Mouse (Mus musculus) hindbrain, embryonic 12.5 days (tissue): ENCODE results near the gene Carhsp1. TPM values are rescaled to one million over a fixed set of nuclear protein-coding genes. Genes with fewer than 3 reads are reported as not detected.

Experiments used
- ATAC-seq: fragments of 200-750 bp; cut with Nextera tagmentation; 2 replicates; pipeline ENCODE4 v1.8.0; 2017; ENCODE audit warnings: moderate TSS enrichment; ENCODE audit not compliant: low FRiP score
- H3K27ac ChIP-seq: fragments of 300-500 bp; sonication (generic); 2 replicates; pipeline ENCODE4 v1.5.1; 2016; ENCODE audit warnings: mild to moderate bottlenecking
- H3K27me3 ChIP-seq: fragments of 300-500 bp; sonication (generic); 2 replicates; pipeline ENCODE4 v1.6.1; 2016; ENCODE audit warnings: mild to moderate bottlenecking
- H3K36me3 ChIP-seq: fragments of 300-500 bp; sonication (generic); 2 replicates; pipeline ENCODE4 v1.6.1; 2016; ENCODE audit warnings: mild to moderate bottlenecking
- H3K4me1 ChIP-seq: fragments of 300-500 bp; sonication (generic); 2 replicates; pipeline ENCODE4 v1.6.1; 2016
- H3K4me2 ChIP-seq: fragments of 300-500 bp; sonication (generic); replicated peaks from 2 replicates; pipeline ENCODE4 v1.6.1; 2016; ENCODE audit warnings: mild to moderate bottlenecking
- H3K4me3 ChIP-seq: fragments of 300-500 bp; sonication (generic); 2 replicates; pipeline ENCODE4 v1.5.1; 2016; ENCODE audit warnings: mild to moderate bottlenecking
- H3K9ac ChIP-seq: fragments of 300-500 bp; sonication (generic); 2 replicates; pipeline ENCODE4 v1.6.1; 2016; ENCODE audit warnings: mild to moderate bottlenecking, moderate library complexity
- H3K9me3 ChIP-seq: fragments of 300-500 bp; sonication (generic); replicated peaks from 2 replicates; pipeline ENCODE4 v1.6.1; 2016; ENCODE audit warnings: mild to moderate bottlenecking
- WGBS: fragments of 180-500 bp; shearing (Covaris S2); methylation state at CpG from one replicate; pipeline ENCODE4 v1.1.7; 2016; 5-methylcytosine and 5-hydroxymethylcytosine counted together
- polyA plus RNA-seq: library from polyadenylated mRNA; unstranded; fragments of >200 nt; fragmentation: Nextera tagmentation; extraction: Ambion mirVana; gene quantifications from 2 replicates; pipeline ENCODE4 v1.2.1, GENCODE M21; 2016

The Carhsp1 gene
- polyA plus RNA-seq: 229 and 234 TPM in 2 replicates

DNA sequence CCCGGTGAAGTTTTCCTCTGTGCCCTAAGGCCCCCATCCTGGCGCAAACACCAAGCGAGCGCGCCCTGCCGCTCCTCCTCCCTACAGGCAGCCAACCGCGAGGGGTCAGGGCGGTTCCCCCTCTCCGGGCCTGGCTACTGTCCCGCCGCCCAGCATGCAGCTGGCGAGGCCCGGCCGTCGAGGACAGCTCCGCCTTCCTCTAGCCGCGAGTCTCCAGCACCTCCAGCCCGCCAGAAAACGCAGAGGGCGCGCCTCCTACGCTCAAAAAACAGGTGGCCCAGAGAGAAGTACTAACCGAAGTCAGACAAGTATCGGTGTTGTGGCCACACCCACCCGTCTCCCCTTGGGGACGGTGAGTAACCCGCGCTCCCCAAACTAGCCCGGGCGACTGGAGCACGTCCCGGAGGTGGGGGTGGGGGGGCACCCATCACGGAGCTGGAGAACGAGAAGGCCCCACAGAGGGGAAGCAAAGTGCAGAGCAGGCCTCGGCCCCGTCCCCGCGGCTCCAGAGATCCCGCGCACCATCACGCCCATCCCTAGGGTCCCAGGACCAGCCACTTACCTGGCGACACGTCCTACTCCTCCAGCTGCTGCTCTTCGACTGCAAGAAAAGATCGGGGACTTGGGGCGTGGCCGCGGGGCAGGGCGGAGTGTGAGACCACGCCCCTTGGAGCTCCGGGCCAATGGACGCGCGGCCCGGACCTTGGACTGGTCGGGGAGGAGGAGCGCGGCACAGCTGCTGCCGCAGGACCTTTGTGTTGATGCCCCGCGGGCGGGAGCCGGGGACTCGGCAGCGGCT lies at the start of gene Carhsp1:
Carhsp1 (minus strand) TSS at position 605 of the 799 bp plus-strand sequence.
- H3K27me3 ChIP-seq: peaks cover 13% of the 10 kb centered on the region
- H3K36me3 ChIP-seq: no peaks in the 10 kb centered on the region
- H3K9me3 ChIP-seq: no peaks in the 10 kb centered on the region
- peak; percentile 89 for ATAC-seq
- H3K4me1 ChIP-seq: peaks cover 41% of the 10 kb centered on the region
- H3K4me3 ChIP-seq: peak within 1 kb of the TSS; percentile 84
- H3K4me2 ChIP-seq: peak within 1 kb of the TSS; percentile 85
- H3K27ac ChIP-seq: peak within 1 kb of the TSS; percentile 78
- peak within 1 kb of the TSS; percentile 81 for H3K9ac ChIP-seq
- WGBS: under 1% methylated on average over 66 of the region's 67 CpGs

DNA sequence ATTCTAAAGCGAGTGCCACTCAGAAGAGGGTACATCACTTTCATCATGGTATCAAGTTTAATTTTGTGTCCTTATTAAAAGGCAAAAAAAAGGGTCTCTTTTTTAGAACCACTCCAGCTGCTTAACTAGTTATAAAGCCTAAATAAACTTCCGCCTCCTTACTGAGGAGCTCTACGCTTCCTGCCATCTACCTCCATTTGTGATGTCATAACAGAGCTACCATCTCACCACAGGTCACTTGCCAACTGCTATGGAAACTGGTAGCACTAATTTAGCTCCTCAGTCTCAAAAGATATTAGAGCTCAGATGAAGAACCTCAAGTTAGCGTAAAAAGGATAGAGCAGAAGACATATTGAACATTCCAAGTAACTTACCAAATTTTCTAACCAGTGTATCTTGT lies 48.5 kb upstream of the Carhsp1 start:
- Histone ChIP-seq H3K27ac (no peak overlapping the region), H3K4me1 (peaks cover 11% of the 10 kb centered on the region), H3K4me3 (no peak overlapping the region), H3K36me3 (peaks cover 9% of the 10 kb centered on the region), H3K27me3 (no peaks in the 10 kb centered on the region), H3K9ac (no peak overlapping the region), H3K4me2 (no peak overlapping the region), H3K9me3 (no peaks in the 10 kb centered on the region)
- no peak for ATAC-seq
- WGBS: 96% methylated on average over 4 of the region's 4 CpGs

DNA sequence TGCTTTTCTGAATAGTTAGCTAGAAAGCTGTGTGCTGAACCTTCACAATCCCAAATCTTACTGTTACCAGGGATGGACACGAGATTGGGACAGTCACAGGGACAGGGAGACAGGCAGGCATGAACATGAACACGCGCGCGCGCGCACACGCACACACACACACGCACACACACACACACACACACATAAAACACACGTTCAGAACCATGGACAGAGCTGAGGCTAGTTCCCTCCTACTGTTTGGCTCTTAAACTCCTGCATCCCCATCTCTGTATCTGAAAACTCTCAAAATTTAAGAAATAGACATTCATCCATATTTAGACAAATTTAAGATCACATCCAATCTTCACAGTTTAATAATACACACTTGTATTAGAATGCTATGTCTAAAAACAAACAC lies 45.8 kb upstream of the Carhsp1 start:
- no peak for ATAC-seq
- no peaks in the 10 kb centered on the region for H3K27me3 ChIP-seq
- 94% methylated on average over 10 of the region's 10 CpGs for WGBS
- H3K9ac ChIP-seq: no peak overlapping the region
- H3K4me2 ChIP-seq: no peak overlapping the region
- H3K36me3 ChIP-seq: peaks cover 28% of the 10 kb centered on the region
- peaks cover 13% of the 10 kb centered on the region for H3K4me1 ChIP-seq
- H3K4me3 ChIP-seq: no peak overlapping the region
- no peak overlapping the region for H3K27ac ChIP-seq
- H3K9me3 ChIP-seq: no peaks in the 10 kb centered on the region

DNA sequence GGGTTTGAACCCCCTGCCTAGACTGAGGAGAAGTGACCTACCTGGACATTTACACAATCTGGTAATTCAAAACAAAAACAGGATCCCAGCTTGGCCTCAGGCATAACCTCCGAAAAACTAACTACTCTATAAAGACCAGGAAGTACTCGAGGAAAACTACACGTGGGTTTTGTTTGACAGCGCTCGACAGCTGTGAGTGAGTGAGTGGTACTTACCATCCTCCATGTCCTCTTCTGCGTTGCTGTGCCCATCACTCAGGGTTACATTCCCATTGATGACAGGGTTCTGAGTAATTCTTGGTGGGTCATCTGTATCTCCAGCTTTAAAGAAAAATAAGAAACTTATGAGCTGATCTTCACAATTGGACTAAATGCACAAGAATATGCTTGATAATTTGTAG lies 44.3 kb upstream of the Carhsp1 start:
- 81% methylated on average over 6 of the region's 6 CpGs for WGBS
- H3K4me1 ChIP-seq: peaks cover 15% of the 10 kb centered on the region
- H3K9ac ChIP-seq: no peak overlapping the region
- H3K4me2 ChIP-seq: no peak overlapping the region
- H3K27me3 ChIP-seq: no peaks in the 10 kb centered on the region
- H3K9me3 ChIP-seq: no peaks in the 10 kb centered on the region
- H3K4me3 ChIP-seq: no peak overlapping the region
- H3K27ac ChIP-seq: no peak overlapping the region
- ATAC-seq: no peak
- H3K36me3 ChIP-seq: peaks cover 41% of the 10 kb centered on the region

DNA sequence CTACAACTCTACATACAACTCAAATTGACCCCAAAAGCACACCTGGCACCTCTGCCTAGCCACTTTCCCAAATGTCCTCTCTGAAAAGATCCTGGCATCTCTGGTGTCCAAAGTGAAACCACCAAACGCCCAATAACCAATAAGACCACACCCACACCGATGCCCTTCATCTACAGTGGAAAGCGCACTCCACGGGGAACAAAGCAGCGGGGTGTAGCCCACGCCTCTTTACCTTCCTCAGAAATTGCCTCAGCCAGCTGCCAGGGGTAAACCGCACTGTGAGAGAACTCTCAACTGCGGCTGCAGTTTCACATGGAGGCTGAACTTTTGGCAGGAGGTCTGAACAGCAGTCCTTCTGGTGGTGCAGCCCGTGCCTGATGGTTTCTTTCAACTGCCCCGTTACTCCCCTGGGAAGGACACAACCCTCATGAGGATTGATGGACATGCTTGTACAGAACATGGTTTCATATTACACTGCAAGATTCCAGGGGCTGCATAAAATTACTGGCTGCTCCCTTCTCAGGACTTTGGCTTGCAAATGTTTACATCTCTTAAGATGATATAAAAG lies 43.6 kb upstream of the Carhsp1 start:
- WGBS: 66% methylated on average over 10 of the region's 10 CpGs
- ATAC-seq: no peak
- peaks cover 48% of the 10 kb centered on the region for H3K36me3 ChIP-seq
- no peaks in the 10 kb centered on the region for H3K27me3 ChIP-seq
- H3K27ac ChIP-seq: no peak overlapping the region
- H3K4me1 ChIP-seq: peaks cover 15% of the 10 kb centered on the region
- H3K4me3 ChIP-seq: no peak overlapping the region
- no peaks in the 10 kb centered on the region for H3K9me3 ChIP-seq
- no peak overlapping the region for H3K4me2 ChIP-seq
- H3K9ac ChIP-seq: no peak overlapping the region

DNA sequence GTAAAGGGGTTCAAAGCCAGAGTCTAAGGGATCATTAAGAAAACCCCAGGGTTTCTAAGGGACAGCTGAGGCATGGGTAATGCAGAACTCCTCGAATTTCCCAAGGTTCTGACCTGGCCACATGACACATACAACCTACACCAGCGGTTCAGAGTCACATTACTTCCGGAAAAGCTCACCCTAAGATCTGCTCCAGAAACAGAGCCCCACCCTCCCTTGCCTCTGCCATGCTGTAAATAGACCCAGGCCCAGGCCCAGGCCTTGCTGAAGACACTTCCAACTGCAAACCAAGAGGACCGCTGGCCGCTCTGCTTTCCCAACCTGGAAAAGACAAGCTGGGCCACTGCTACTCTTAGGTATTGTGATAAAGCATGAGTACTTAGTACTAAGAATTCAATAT lies 42.9 kb upstream of the Carhsp1 start:
- peaks cover 15% of the 10 kb centered on the region for H3K4me1 ChIP-seq

DNA sequence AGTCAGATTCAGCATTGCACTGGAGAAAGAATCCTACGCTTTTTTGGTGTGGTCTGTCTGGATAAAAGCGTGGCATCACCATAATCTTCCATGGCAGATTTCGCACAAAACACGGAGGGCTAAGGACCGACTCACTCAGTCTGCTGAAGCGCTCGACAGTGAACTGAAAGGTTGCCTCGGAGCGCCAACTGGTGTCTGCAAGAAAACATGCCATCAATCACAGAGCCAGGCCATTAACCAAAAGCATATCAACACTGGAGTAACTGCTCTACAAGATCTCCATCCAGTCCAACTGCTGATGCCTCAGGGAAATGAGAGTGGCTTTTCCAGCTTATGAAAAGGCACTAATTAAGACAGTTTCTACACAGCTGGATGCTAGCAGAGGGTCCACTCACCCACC lies 40.0 kb upstream of the Carhsp1 start:
- H3K27me3 ChIP-seq: no peaks in the 10 kb centered on the region
- no peak for ATAC-seq
- H3K27ac ChIP-seq: no peak overlapping the region
- no peak overlapping the region for H3K4me3 ChIP-seq
- peaks cover 80% of the 10 kb centered on the region for H3K36me3 ChIP-seq
- 72% methylated on average over 9 of the region's 9 CpGs for WGBS
- no peak overlapping the region for H3K4me2 ChIP-seq
- peaks cover 10% of the 10 kb centered on the region for H3K4me1 ChIP-seq
- H3K9me3 ChIP-seq: no peaks in the 10 kb centered on the region
- H3K9ac ChIP-seq: no peak overlapping the region

More for the DNA sequence above, 42.9 kb upstream of the Carhsp1 start:
- H3K9ac ChIP-seq: no peak overlapping the region
- H3K27ac ChIP-seq: no peak overlapping the region
- H3K9me3 ChIP-seq: no peaks in the 10 kb centered on the region
- H3K36me3 ChIP-seq: peaks cover 55% of the 10 kb centered on the region
- ATAC-seq: no peak
- 89% methylated on average over 5 of the region's 5 CpGs for WGBS
- no peaks in the 10 kb centered on the region for H3K27me3 ChIP-seq
- H3K4me2 ChIP-seq: no peak overlapping the region
- no peak overlapping the region for H3K4me3 ChIP-seq

DNA sequence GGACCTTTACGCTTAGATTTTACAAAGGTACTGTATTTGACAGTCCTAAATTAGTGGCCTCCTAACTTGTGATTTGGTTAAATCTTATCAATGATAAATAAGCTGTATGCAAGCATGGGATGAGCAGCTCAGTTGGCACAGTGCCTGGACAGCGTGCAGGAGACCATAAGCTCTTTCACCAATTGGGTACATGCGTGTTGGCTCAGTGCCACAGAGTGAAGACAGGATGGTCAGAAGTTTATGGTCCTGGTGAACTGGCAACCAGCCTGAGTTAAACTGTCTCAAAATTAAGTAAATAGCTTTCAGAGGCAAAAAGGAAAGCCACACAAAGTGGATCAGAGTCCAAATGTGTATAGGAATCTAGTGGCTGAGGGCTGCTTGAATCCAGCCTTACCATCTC lies 28.6 kb upstream of the Carhsp1 start:
- H3K36me3 ChIP-seq: peaks cover 91% of the 10 kb centered on the region
- no peaks in the 10 kb centered on the region for H3K9me3 ChIP-seq
- H3K4me3 ChIP-seq: no peak overlapping the region
- no peaks in the 10 kb centered on the region for H3K27me3 ChIP-seq
- no peak overlapping the region for H3K9ac ChIP-seq
- no peaks in the 10 kb centered on the region for H3K4me1 ChIP-seq
- WGBS: 91% methylated on average over 3 of the region's 3 CpGs
- ATAC-seq: no peak
- no peak overlapping the region for H3K27ac ChIP-seq
- H3K4me2 ChIP-seq: no peak overlapping the region

DNA sequence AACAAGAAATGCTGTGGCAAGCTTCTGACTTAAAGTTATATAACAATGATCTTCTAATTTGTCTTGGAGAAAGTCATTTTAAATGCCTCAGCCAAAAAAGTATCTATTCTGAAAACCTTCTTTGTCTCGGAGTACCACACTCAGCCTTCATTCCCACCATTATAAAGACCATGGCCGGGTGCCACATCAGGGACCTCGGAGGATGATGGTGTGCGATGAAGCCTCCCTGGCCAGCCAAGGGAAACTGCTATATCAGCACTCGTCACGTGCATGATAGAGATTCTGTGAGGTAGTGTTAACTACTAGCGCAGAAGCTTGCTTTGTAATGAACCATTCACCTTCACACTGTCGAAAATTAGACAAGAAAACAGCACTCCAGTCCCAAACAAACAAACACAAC lies 27.6 kb upstream of the Carhsp1 start:
- H3K27ac ChIP-seq: no peak overlapping the region
- H3K4me2 ChIP-seq: no peak overlapping the region
- no peak overlapping the region for H3K9ac ChIP-seq
- H3K4me1 ChIP-seq: no peaks in the 10 kb centered on the region
- ATAC-seq: no peak
- H3K9me3 ChIP-seq: no peaks in the 10 kb centered on the region
- H3K36me3 ChIP-seq: peaks cover 93% of the 10 kb centered on the region
- WGBS: 91% methylated on average over 8 of the region's 8 CpGs
- H3K4me3 ChIP-seq: no peak overlapping the region
- no peaks in the 10 kb centered on the region for H3K27me3 ChIP-seq

DNA sequence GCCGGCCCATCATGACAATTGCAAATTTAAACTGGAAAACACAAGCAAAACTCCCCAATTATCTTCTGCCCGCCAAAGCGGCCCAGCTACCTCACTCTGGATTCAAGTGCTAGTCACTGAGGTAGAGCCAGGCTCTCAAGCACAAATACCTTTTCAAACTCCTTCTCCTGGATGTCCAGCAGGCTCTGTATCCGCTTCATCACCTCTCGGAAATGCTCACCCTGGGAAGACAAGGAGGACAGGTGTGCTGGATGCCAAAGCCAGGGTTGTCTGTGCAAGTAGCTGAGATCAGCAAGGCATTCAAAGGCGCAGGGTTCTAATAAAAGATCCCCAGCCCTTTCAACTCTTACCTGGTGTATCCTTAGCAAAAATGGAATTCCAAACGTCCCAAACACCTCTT lies 19.3 kb upstream of the Carhsp1 start:
- ATAC-seq: no peak
- H3K4me1 ChIP-seq: no peaks in the 10 kb centered on the region
- H3K36me3 ChIP-seq: peaks cover 75% of the 10 kb centered on the region
- no peaks in the 10 kb centered on the region for H3K9me3 ChIP-seq
- H3K9ac ChIP-seq: no peak overlapping the region
- H3K27ac ChIP-seq: no peak overlapping the region
- no peaks in the 10 kb centered on the region for H3K27me3 ChIP-seq
- H3K4me3 ChIP-seq: no peak overlapping the region
- no peak overlapping the region for H3K4me2 ChIP-seq
- WGBS: 97% methylated on average over 7 of the region's 7 CpGs

DNA sequence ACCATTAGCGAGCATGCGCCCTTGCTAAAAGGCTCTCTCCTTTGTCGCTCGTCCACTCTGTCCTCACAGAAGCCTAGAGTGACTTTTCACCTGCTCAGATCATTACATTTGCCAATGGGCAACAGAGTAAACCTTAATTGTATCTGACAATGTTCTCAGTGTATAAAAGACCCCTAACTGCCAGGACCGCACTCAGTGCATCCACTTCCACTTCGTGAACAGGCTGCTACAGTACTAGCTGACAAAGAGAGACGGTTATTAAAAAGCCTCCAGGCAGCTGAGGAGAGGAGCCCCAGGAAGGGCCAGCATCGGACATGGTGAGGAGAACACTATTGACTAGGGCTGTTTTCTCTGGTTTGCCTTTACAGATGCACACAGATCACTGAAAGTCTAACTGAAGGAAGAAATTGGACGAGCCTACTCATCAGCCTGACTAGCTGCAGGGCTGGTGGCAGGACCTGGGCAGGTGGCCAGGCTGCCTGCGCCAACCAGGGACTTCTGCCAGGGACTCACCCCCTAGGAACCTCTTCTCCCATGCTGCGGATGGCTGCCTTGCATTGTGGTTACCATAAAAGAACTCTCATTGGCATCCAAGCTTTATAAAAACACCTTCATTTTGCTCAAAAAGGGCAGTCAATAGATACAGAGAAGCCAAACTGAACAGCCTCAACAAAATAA lies 18.2 kb upstream of the Carhsp1 start:
- Histone ChIP-seq H3K27me3 (no peaks in the 10 kb centered on the region), H3K27ac (no peak overlapping the region), H3K4me3 (no peak overlapping the region), H3K9me3 (no peaks in the 10 kb centered on the region), H3K36me3 (peaks cover 69% of the 10 kb centered on the region), H3K4me1 (no peaks in the 10 kb centered on the region), H3K9ac (no peak overlapping the region), H3K4me2 (no peak overlapping the region)
- 91% methylated on average over 11 of the region's 11 CpGs for WGBS
- ATAC-seq: no peak

DNA sequence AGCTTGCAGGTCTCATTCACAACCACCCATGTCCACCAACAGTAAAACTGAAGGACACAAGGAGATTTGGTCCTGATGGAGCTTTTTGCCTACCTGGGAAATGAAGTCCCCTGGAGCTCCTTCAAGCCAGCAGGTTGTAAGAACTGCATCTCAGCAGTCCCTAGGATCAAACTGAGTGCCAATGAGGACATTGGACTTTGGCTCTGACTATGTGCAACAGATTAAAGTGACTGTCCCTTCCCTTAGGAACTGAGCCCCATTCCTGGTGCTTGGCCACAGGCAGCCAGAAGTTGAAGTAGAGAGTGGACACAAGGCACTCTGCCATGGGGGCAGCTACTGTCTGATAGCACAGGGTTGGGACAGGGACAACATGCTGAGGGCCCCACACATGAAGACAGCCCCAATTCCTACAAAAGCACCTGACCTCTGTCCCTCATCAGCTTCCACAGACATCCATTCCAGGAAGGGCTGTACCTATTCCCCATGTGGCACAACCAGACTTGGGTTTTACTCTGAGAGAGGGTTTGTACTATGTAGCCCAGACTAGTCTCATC lies 15.7 kb upstream of the Carhsp1 start:
- Histone ChIP-seq H3K27me3 (no peaks in the 10 kb centered on the region), H3K36me3 (peaks cover 46% of the 10 kb centered on the region), H3K9me3 (no peaks in the 10 kb centered on the region), H3K4me3 (no peak overlapping the region), H3K9ac (no peak overlapping the region), H3K4me2 (no peak overlapping the region), H3K4me1 (no peaks in the 10 kb centered on the region), H3K27ac (no peak overlapping the region)
- no peak for ATAC-seq
